Mouse (Mus musculus): ENCODE data around the gene Pan3.

The Pan3 gene

GRCm38 (mm10) chr5:147484142-147484541, 54.2 kb downstream of the Pan3 start:
- in situ Hi-C loops (cut with MboI, MseI), result loop anchor here (10.0 kb wide), 1 partner anchor 221 kb away; no protein-coding TSS in a partner anchor

GRCm38 (mm10) chr5:147489226-147489625, 59.3 kb downstream of the Pan3 start:
- in situ Hi-C loops (cut with MboI, MseI), result loop anchor here (10.0 kb wide), 1 partner anchor 216 kb away; no protein-coding TSS in a partner anchor

- in situ Hi-C loops (cut with MboI, MseI), result no loop called here
These were observed 60.9 kb downstream of the Pan3 start for GRCm38 (mm10) chr5:147490907-147491306.

- in situ Hi-C loops (cut with MboI, MseI), result no loop called here
These were observed 62.5 kb downstream of the Pan3 start for GRCm38 (mm10) chr5:147492511-147492910.

GRCm38 (mm10) chr5:147493205-147493604, 63.2 kb downstream of the Pan3 start:
- in situ Hi-C loops (cut with MboI, MseI), result no loop called here

- in situ Hi-C loops (cut with MboI, MseI), result no loop called here
These were observed 63.7 kb downstream of the Pan3 start for GRCm38 (mm10) chr5:147493685-147494084.

GRCm38 (mm10) chr5:147494388-147494787, 64.4 kb downstream of the Pan3 start:
- in situ Hi-C loops (cut with MboI, MseI), result no loop called here

- in situ Hi-C loops (cut with MboI, MseI), result no loop called here
These were observed 64.9 kb downstream of the Pan3 start for GRCm38 (mm10) chr5:147494791-147495376.

- in situ Hi-C loops (cut with MboI, MseI), result no loop called here
These were observed 66.0 kb downstream of the Pan3 start for GRCm38 (mm10) chr5:147495961-147496360.

- in situ Hi-C loops (cut with MboI, MseI), result no loop called here
These were observed 67.0 kb downstream of the Pan3 start for GRCm38 (mm10) chr5:147496921-147497320.

- in situ Hi-C loops (cut with MboI, MseI), result no loop called here
These were observed 67.8 kb downstream of the Pan3 start for GRCm38 (mm10) chr5:147497714-147498113.

GRCm38 (mm10) chr5:147501456-147501998, 71.6 kb downstream of the Pan3 start:
- in situ Hi-C loops (cut with MboI, MseI), result no loop called here

- in situ Hi-C loops (cut with MboI, MseI), result no loop called here
These were observed 73.0 kb downstream of the Pan3 start for GRCm38 (mm10) chr5:147502921-147503320.

GRCm38 (mm10) chr5:147511350-147511749, 81.4 kb downstream of the Pan3 start:
- in situ Hi-C loops (cut with MboI, MseI), result no loop called here

- in situ Hi-C loops (cut with MboI, MseI), result no loop called here
These were observed 97.0 kb downstream of the Pan3 start for GRCm38 (mm10) chr5:147527006-147527405.

GRCm38 (mm10) chr5:147527788-147528187, 97.8 kb downstream of the Pan3 start:
- in situ Hi-C loops (cut with MboI, MseI), result no loop called here

GRCm38 (mm10) chr5:147532031-147532430, 102.1 kb downstream of the Pan3 start:
- in situ Hi-C loops (cut with MboI, MseI), result no loop called here

GRCm38 (mm10) chr5:147539409-147539808, 109.4 kb downstream of the Pan3 start:
- in situ Hi-C loops (cut with MboI, MseI), result no loop called here

- in situ Hi-C loops (cut with MboI, MseI), result no loop called here
These were observed 109.9 kb downstream of the Pan3 start for GRCm38 (mm10) chr5:147539815-147540214.

GRCm38 (mm10) chr5:147542291-147542690, 112.3 kb downstream of the Pan3 start:
- in situ Hi-C loops (cut with MboI, MseI), result no loop called here

GRCm38 (mm10) chr5:147545731-147546241, 115.8 kb downstream of the Pan3 start:
- in situ Hi-C loops (cut with MboI, MseI), result no loop called here

GRCm38 (mm10) chr5:147549016-147549755, 119.2 kb downstream of the Pan3 start:
- in situ Hi-C loops (cut with MboI, MseI), result no loop called here

Data from T-helper 1 cell (primary cell).